Mouse (Mus musculus): ENCODE measurements around the gene Hook2. TPM values are rescaled to one million over a fixed set of nuclear protein-coding genes. Genes with fewer than 3 reads are reported as not detected.

The Hook2 gene
- 5.0 and 5.1 TPM in 2 replicates for polyA plus RNA-seq (2014; fragmentation: Nextera tagmentation; extraction: Ambion mirVana)

GRCm38 (mm10) chr8:84990349-84990748 is at the start of gene Hook2:
Gene Hook2, plus strand, starts transcription at chr8:84990603.
- Histone ChIP-seq H3K27me3 (ENCODE audit: control insufficient read depth, insufficient read depth, low read length) (peaks cover 13% of the 10 kb centered on the region), H3K4me2 (ENCODE audit: low read length) (peak within 1 kb of the TSS; percentile 91), H3K27ac (replicated peaks in 1 of 2; ENCODE audit: control insufficient read depth in 1 of 2, insufficient read depth in 1 of 2, low read depth in 2 of 2, low read length in 2 of 2) (peak within 1 kb of the TSS; percentile 54 to 65), H3K4me3 (ENCODE audit: control insufficient read depth in 1 of 2, insufficient read depth in 1 of 2, low read depth in 1 of 2, low read length in 2 of 2) (peak within 1 kb of the TSS; percentile 55 to 59), H3K9me3 (ENCODE audit: control insufficient read depth, low read length) (no peaks in the 10 kb centered on the region), H3K9ac (ENCODE audit: low read length) (peak within 1 kb of the TSS; percentile 81), H3K36me3 (ENCODE audit: control insufficient read depth, insufficient read depth, low read length) (no peaks in the 10 kb centered on the region), H3K4me1 (ENCODE audit: control insufficient read depth in 2 of 2, insufficient read depth in 2 of 2, low read length in 2 of 2) (peaks cover 10 to 20% of the 10 kb centered on the region in 2 experiments; a peak in 3 of 4 replicates)
- under 1% methylated on average over 28 of the region's 28 CpGs for WGBS
- peak; percentile 86 for ATAC-seq (ENCODE audit: insufficient number of reproducible peaks, insufficient read depth, low FRiP score, low read depth)

GRCm38 (mm10) chr8:84943699-84944098 is 46.7 kb upstream of the Hook2 start:
- Histone ChIP-seq H3K4me1 (ENCODE audit: control insufficient read depth in 2 of 2, insufficient read depth in 2 of 2, low read length in 2 of 2) (peaks cover 0 to 8% of the 10 kb centered on the region in 2 experiments; a peak in 1 of 4 replicates), H3K36me3 (ENCODE audit: control insufficient read depth, insufficient read depth, low read length) (no peaks in the 10 kb centered on the region), H3K27ac (replicated peaks in 1 of 2; ENCODE audit: control insufficient read depth in 1 of 2, insufficient read depth in 1 of 2, low read depth in 2 of 2, low read length in 2 of 2) (no peak overlapping the region), H3K27me3 (ENCODE audit: control insufficient read depth, insufficient read depth, low read length) (peaks cover 75% of the 10 kb centered on the region), H3K4me3 (ENCODE audit: control insufficient read depth in 1 of 2, insufficient read depth in 1 of 2, low read depth in 1 of 2, low read length in 2 of 2) (no peak overlapping the region), H3K4me2 (ENCODE audit: low read length) (no peak overlapping the region), H3K9me3 (ENCODE audit: control insufficient read depth, low read length) (no peaks in the 10 kb centered on the region), H3K9ac (ENCODE audit: low read length) (no peak overlapping the region)
- WGBS = 22% methylated on average over 4 of the region's 4 CpGs
- no peak for ATAC-seq (ENCODE audit: insufficient number of reproducible peaks, insufficient read depth, low FRiP score, low read depth)

DNA sequence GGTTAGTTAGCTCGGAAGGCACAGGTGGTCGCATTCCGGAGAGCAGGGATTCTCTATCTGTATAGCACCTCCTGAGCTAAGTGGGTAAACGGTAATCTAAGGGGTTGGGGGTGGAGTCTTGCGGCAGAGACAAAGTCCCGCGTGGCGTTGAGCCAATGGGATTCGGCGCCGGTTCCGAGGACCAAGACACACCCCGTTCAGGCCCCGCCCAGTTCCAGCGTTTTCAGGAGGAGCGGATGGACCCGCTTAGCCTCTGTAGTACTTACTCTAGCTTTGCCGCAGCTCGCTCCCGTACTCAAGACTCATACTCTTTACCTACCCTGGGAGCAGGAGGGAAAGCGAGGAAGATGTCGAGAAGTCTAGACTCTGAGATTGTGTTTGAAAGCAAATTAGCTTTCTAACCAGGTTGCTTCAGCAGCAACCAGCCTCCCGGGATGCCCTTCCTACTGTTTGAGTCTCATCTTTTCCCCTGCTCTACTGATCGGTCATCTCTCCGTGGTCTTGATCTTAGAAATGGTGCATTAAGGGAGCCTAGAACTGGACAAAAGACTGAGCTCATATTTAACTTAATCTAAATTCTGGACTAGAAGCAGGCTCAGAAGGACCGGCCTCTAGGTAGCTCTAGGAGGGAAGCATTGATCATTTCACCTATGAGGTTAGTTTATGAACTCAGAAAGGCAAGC is 45.8 kb upstream of the Hook2 start:
- no peaks in the 10 kb centered on the region for H3K36me3 ChIP-seq (ENCODE audit: control insufficient read depth, insufficient read depth, low read length)
- peaks cover 0 to 8% of the 10 kb centered on the region in 2 experiments; a peak in 1 of 4 replicates for H3K4me1 ChIP-seq (ENCODE audit: control insufficient read depth in 2 of 2, insufficient read depth in 2 of 2, low read length in 2 of 2)
- H3K4me3 ChIP-seq (ENCODE audit: control insufficient read depth in 1 of 2, insufficient read depth in 1 of 2, low read depth in 1 of 2, low read length in 2 of 2) = no peak overlapping the region
- no peak overlapping the region for H3K27ac ChIP-seq (replicated peaks in 1 of 2; ENCODE audit: control insufficient read depth in 1 of 2, insufficient read depth in 1 of 2, low read depth in 2 of 2, low read length in 2 of 2)
- peaks cover 70% of the 10 kb centered on the region for H3K27me3 ChIP-seq (ENCODE audit: control insufficient read depth, insufficient read depth, low read length)
- ATAC-seq (ENCODE audit: insufficient number of reproducible peaks, insufficient read depth, low FRiP score, low read depth) = no peak
- no peak overlapping the region for H3K4me2 ChIP-seq (ENCODE audit: low read length)
- WGBS = 4% methylated on average over 26 of the region's 26 CpGs
- H3K9ac ChIP-seq (ENCODE audit: low read length) = no peak overlapping the region
- H3K9me3 ChIP-seq (ENCODE audit: control insufficient read depth, low read length) = no peaks in the 10 kb centered on the region

- Histone ChIP-seq H3K27me3 (ENCODE audit: control insufficient read depth, insufficient read depth, low read length) (peaks cover 76% of the 10 kb centered on the region), H3K36me3 (ENCODE audit: control insufficient read depth, insufficient read depth, low read length) (no peaks in the 10 kb centered on the region), H3K9ac (ENCODE audit: low read length) (no peak overlapping the region), H3K4me3 (ENCODE audit: control insufficient read depth in 1 of 2, insufficient read depth in 1 of 2, low read depth in 1 of 2, low read length in 2 of 2) (peak overlapping the region in 1 of 2 experiments; percentile 39; a peak in 1 of 4 replicates), H3K4me2 (ENCODE audit: low read length) (peak overlapping the region; percentile 64), H3K27ac (replicated peaks in 1 of 2; ENCODE audit: control insufficient read depth in 1 of 2, insufficient read depth in 1 of 2, low read depth in 2 of 2, low read length in 2 of 2) (no peak overlapping the region), H3K9me3 (ENCODE audit: control insufficient read depth, low read length) (no peaks in the 10 kb centered on the region), H3K4me1 (ENCODE audit: control insufficient read depth in 2 of 2, insufficient read depth in 2 of 2, low read length in 2 of 2) (peaks cover 0 to 8% of the 10 kb centered on the region in 2 experiments; a peak in 1 of 4 replicates)
- 9% methylated on average over 11 of the region's 11 CpGs for whole genome bisulfite sequencing
- ATAC-seq (ENCODE audit: insufficient number of reproducible peaks, insufficient read depth, low FRiP score, low read depth) = 0 out of 2 replicates have a peak, but pooled peaks have one; percentile 18
These were observed 45.2 kb upstream of the Hook2 start for GRCm38 (mm10) chr8:84945235-84945632.

- 2% methylated on average over 45 of the region's 67 CpGs for WGBS
- no peak overlapping the region for H3K27ac ChIP-seq (replicated peaks in 1 of 2; ENCODE audit: control insufficient read depth in 1 of 2, insufficient read depth in 1 of 2, low read depth in 2 of 2, low read length in 2 of 2)
- ATAC-seq (ENCODE audit: insufficient number of reproducible peaks, insufficient read depth, low FRiP score, low read depth) = peak; percentile 46; the same call in 1 of the 2 replicates
These were observed 44.5 kb upstream of the Hook2 start for GRCm38 (mm10) chr8:84945633-84946527.

GRCm38 (mm10) chr8:84946528-84947240 is 43.7 kb upstream of the Hook2 start, which contains the start of gene Rtbdn:
Gene Rtbdn, plus strand, starts transcription at chr8:84946991.
- 12% methylated on average over 17 of the region's 17 CpGs for WGBS
- H3K4me2 ChIP-seq (ENCODE audit: low read length) = peak within 1 kb of the TSS; percentile 64
- ATAC-seq (ENCODE audit: insufficient number of reproducible peaks, insufficient read depth, low FRiP score, low read depth) = no peak

More at GRCm38 (mm10) chr8:84945633-84946527, 44.5 kb upstream of the Hook2 start:
- Histone ChIP-seq H3K9me3 (ENCODE audit: control insufficient read depth, low read length) (no peaks in the 10 kb centered on the region), H3K36me3 (ENCODE audit: control insufficient read depth, insufficient read depth, low read length) (no peaks in the 10 kb centered on the region), H3K4me1 (ENCODE audit: control insufficient read depth in 2 of 2, insufficient read depth in 2 of 2, low read length in 2 of 2) (peaks cover 0 to 8% of the 10 kb centered on the region in 2 experiments; a peak in 1 of 4 replicates), H3K27me3 (ENCODE audit: control insufficient read depth, insufficient read depth, low read length) (peaks cover 80% of the 10 kb centered on the region), H3K9ac (ENCODE audit: low read length) (no peak overlapping the region), H3K4me3 (ENCODE audit: control insufficient read depth in 1 of 2, insufficient read depth in 1 of 2, low read depth in 1 of 2, low read length in 2 of 2) (peak overlapping the region; percentile 8 to 39; a peak in 3 of 4 replicates), H3K4me2 (ENCODE audit: low read length) (peak overlapping the region; percentile 64)

DNA sequence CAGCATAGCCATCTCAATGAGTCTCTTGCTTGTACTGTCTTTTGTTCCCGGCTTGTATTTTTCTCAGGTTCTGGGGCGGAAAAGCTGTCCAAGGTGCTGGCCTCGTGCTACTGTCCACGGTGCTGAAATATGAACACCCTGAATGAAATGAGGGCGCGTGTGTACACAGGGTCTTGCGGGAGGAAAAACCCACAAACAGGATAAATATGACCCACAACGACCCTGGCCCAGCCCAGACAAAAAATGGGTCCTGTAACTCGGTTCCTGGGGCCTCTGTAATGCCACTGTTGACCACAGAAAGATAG is 43.2 kb upstream of the Hook2 start:
- Histone ChIP-seq H3K4me3 (ENCODE audit: control insufficient read depth in 1 of 2, insufficient read depth in 1 of 2, low read depth in 1 of 2, low read length in 2 of 2) (no peak overlapping the region), H3K9ac (ENCODE audit: low read length) (no peak overlapping the region), H3K4me2 (ENCODE audit: low read length) (no peak overlapping the region), H3K27me3 (ENCODE audit: control insufficient read depth, insufficient read depth, low read length) (peaks cover 82% of the 10 kb centered on the region), H3K27ac (replicated peaks in 1 of 2; ENCODE audit: control insufficient read depth in 1 of 2, insufficient read depth in 1 of 2, low read depth in 2 of 2, low read length in 2 of 2) (no peak overlapping the region), H3K36me3 (ENCODE audit: control insufficient read depth, insufficient read depth, low read length) (no peaks in the 10 kb centered on the region), H3K9me3 (ENCODE audit: control insufficient read depth, low read length) (no peaks in the 10 kb centered on the region), H3K4me1 (ENCODE audit: control insufficient read depth in 2 of 2, insufficient read depth in 2 of 2, low read length in 2 of 2) (peaks cover 0 to 8% of the 10 kb centered on the region in 2 experiments; a peak in 1 of 4 replicates)
- 14% methylated on average over 9 of the region's 9 CpGs for WGBS
- no peak for ATAC-seq (ENCODE audit: insufficient number of reproducible peaks, insufficient read depth, low FRiP score, low read depth)

More at GRCm38 (mm10) chr8:84946528-84947240, 43.7 kb upstream of the Hook2 start, which contains the start of gene Rtbdn:
- H3K9ac ChIP-seq (ENCODE audit: low read length) = no peak within 1 kb of the TSS
- H3K4me1 ChIP-seq (ENCODE audit: control insufficient read depth in 2 of 2, insufficient read depth in 2 of 2, low read length in 2 of 2) = peaks cover 0 to 8% of the 10 kb centered on the region in 2 experiments; a peak in 1 of 4 replicates
- no peaks in the 10 kb centered on the region for H3K36me3 ChIP-seq (ENCODE audit: control insufficient read depth, insufficient read depth, low read length)
- H3K27me3 ChIP-seq (ENCODE audit: control insufficient read depth, insufficient read depth, low read length) = peaks cover 82% of the 10 kb centered on the region
- H3K27ac ChIP-seq (replicated peaks in 1 of 2; ENCODE audit: control insufficient read depth in 1 of 2, insufficient read depth in 1 of 2, low read depth in 2 of 2, low read length in 2 of 2) = no peak within 1 kb of the TSS
- no peaks in the 10 kb centered on the region for H3K9me3 ChIP-seq (ENCODE audit: control insufficient read depth, low read length)
- peak within 1 kb of the TSS; percentile 8 to 39; a peak in 3 of 4 replicates for H3K4me3 ChIP-seq (ENCODE audit: control insufficient read depth in 1 of 2, insufficient read depth in 1 of 2, low read depth in 1 of 2, low read length in 2 of 2)

Measured in heart, embryonic 14.5 days (tissue).